Mouse (Mus musculus) liver, embryonic 11.5 days (tissue): ENCODE measurements around the gene Pigw. TPM values are rescaled to one million over a fixed set of nuclear protein-coding genes. Genes with fewer than 3 reads are reported as not detected.

Experiments
- ATAC-seq: fragments of 200-750 bp; cut with Nextera tagmentation; replicated peaks from 2 replicates; pipeline ENCODE4 v1.8.0; 2017; ENCODE audit warnings: moderate number of reproducible peaks, mild to moderate bottlenecking, moderate TSS enrichment, moderate library complexity; ENCODE audit not compliant: low FRiP score
- DNase-seq: peaks from one replicate; pipeline ENCODE4 v3.0.0-alpha.2; 2017; ENCODE audit warnings: low spot score
- H3K27ac ChIP-seq: fragments of 300-500 bp; sonication (generic); 2 replicates; pipeline ENCODE4 v1.5.1; 2014; ENCODE audit warnings: mild to moderate bottlenecking, low read depth, low read length, control low read depth
- H3K27me3 ChIP-seq: fragments of 300-500 bp; sonication (generic); replicated peaks from 2 replicates; pipeline ENCODE4 v1.6.1; 2014; ENCODE audit warnings: low read length, mixed read lengths; ENCODE audit not compliant: control insufficient read depth, insufficient read depth
- H3K36me3 ChIP-seq: fragments of 300-500 bp; sonication (generic); 2 replicates; pipeline ENCODE4 v1.6.1; 2014; ENCODE audit warnings: mild to moderate bottlenecking, low read length, moderate library complexity, mixed read lengths; ENCODE audit not compliant: control insufficient read depth, insufficient read depth
- H3K4me1 ChIP-seq: fragments of 300-500 bp; sonication (generic); replicated peaks from 2 replicates; pipeline ENCODE4 v1.6.1; 2014; ENCODE audit warnings: low read length, mixed read lengths; ENCODE audit not compliant: control insufficient read depth, insufficient read depth
- H3K4me2 ChIP-seq: fragments of 300-500 bp; sonication (generic); 2 replicates; pipeline ENCODE4 v1.6.1; 2014; ENCODE audit warnings: mild to moderate bottlenecking, control low read depth, moderate library complexity
- H3K4me3 ChIP-seq: fragments of 300-500 bp; sonication (generic); 2 replicates; pipeline ENCODE4 v1.5.1; 2014; ENCODE audit warnings: low read depth, low read length, control low read depth
- H3K9ac ChIP-seq: fragments of 300-500 bp; sonication (generic); 2 replicates; pipeline ENCODE4 v1.6.1; 2014; ENCODE audit warnings: low read depth, low read length, control low read depth
- H3K9me3 ChIP-seq: fragments of 300-500 bp; sonication (generic); 2 replicates; pipeline ENCODE4 v1.6.1; 2016; ENCODE audit warnings: low read length, inconsistent platforms, mixed read lengths; ENCODE audit not compliant: control insufficient read depth
- WGBS: fragments of 180-500 bp; shearing (Covaris S2); extraction: QIAGEN DNeasy Blood & Tissue Kit; methylation state at CpG from one replicate; pipeline ENCODE4 v1.1.7; 2014; 5-methylcytosine and 5-hydroxymethylcytosine counted together
- polyA plus RNA-seq: library from polyadenylated mRNA; unstranded; fragments of >200 nt; fragmentation: Nextera tagmentation; extraction: Ambion mirVana; gene quantifications from 2 replicates; pipeline ENCODE4 v1.2.1, GENCODE M21; 2014

Pigw gene
- polyA plus RNA-seq, 1 experiment from 2014 or later = 5.0 TPM

DNA sequence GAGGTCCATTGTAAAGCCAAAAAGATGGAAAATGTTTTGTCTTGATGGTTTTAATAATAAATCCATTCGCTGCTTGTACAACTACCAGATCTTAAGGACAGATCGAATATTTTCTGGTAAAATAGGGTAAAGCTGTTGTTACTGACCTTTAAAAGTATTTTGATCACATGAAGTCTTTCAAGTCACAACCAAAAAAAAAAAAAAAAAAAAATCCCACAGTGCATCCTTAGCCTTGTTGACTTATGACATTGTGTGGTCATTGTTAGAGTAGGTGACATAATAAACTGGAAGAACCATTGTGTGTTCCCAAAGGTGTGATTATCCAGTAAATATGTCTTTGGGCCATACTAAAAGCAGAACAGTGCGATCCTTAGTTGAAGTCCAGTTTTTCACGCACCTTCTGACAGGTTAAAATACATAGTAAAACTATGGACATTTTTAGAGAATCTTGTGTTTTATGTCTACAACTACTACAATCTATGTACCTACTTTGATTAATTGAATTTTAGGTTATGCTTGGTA is 8.5 kb downstream of the Pigw start:
- peak overlapping the region; percentile 88 for H3K4me2 ChIP-seq
- H3K36me3 ChIP-seq = no peaks in the 10 kb centered on the region
- peak overlapping the region; percentile 93 for H3K9ac ChIP-seq
- 65% methylated on average over 4 of the region's 4 CpGs for WGBS
- ATAC-seq (no peak), DNase-seq (no peak)
- no peaks in the 10 kb centered on the region for H3K9me3 ChIP-seq
- peak overlapping the region; percentile 99 for H3K27ac ChIP-seq
- H3K27me3 ChIP-seq = no peaks in the 10 kb centered on the region
- peak overlapping the region; percentile 79 for H3K4me3 ChIP-seq
- H3K4me1 ChIP-seq = peaks cover 19% of the 10 kb centered on the region

DNA sequence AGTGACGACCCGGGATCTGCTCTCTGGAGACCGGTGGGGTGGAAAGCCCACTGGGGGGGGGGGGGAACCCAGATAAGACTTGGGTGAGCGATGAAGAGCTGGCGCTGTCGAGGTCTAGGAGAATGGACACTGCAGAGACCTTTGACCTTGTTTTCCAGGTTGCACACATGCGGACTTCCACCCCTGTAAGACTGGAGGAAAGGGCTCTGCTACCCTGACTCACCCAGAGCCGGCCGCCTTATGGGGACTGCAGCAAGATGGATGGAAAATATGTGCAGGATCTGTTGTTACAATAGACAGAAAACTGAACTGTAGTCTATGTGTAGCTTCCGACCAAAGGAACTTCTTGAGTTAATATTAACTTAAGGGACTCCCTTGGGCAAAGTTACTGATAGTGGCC is 9.0 kb downstream of the Pigw start:
- DNase-seq (no peak), ATAC-seq (no peak; the same call in 1 of the 2 replicates)
- H3K27ac ChIP-seq = peak overlapping the region; percentile 99
- H3K4me2 ChIP-seq = peak overlapping the region; percentile 88
- peak overlapping the region; percentile 93 for H3K9ac ChIP-seq
- WGBS = 0% methylated on average over 10 of the region's 10 CpGs
- H3K4me3 ChIP-seq = peak overlapping the region; percentile 79
- peaks cover 21% of the 10 kb centered on the region for H3K4me1 ChIP-seq
- no peaks in the 10 kb centered on the region for H3K9me3 ChIP-seq
- H3K36me3 ChIP-seq = no peaks in the 10 kb centered on the region
- H3K27me3 ChIP-seq = no peaks in the 10 kb centered on the region

- H3K4me1 ChIP-seq = peaks cover 27% of the 10 kb centered on the region
- H3K27ac ChIP-seq = peak within 1 kb of the TSS; percentile 99
- no peaks in the 10 kb centered on the region for H3K36me3 ChIP-seq
- ATAC-seq (peak; percentile 79), DNase-seq (peak; percentile 95)
- peak within 1 kb of the TSS; percentile 88 for H3K4me2 ChIP-seq
- 0% methylated on average over 55 of the region's 62 CpGs for WGBS
- no peaks in the 10 kb centered on the region for H3K9me3 ChIP-seq
- H3K4me3 ChIP-seq = peak within 1 kb of the TSS; percentile 79
- H3K27me3 ChIP-seq = no peaks in the 10 kb centered on the region
- H3K9ac ChIP-seq = peak within 1 kb of the TSS; percentile 98
Observed at GRCm38 (mm10) chr11:84870337-84871043, 9.6 kb downstream of the Pigw start, which contains the start of gene Ggnbp2. Gene Ggnbp2, minus strand, starts transcription at chr11:84870817.

DNA sequence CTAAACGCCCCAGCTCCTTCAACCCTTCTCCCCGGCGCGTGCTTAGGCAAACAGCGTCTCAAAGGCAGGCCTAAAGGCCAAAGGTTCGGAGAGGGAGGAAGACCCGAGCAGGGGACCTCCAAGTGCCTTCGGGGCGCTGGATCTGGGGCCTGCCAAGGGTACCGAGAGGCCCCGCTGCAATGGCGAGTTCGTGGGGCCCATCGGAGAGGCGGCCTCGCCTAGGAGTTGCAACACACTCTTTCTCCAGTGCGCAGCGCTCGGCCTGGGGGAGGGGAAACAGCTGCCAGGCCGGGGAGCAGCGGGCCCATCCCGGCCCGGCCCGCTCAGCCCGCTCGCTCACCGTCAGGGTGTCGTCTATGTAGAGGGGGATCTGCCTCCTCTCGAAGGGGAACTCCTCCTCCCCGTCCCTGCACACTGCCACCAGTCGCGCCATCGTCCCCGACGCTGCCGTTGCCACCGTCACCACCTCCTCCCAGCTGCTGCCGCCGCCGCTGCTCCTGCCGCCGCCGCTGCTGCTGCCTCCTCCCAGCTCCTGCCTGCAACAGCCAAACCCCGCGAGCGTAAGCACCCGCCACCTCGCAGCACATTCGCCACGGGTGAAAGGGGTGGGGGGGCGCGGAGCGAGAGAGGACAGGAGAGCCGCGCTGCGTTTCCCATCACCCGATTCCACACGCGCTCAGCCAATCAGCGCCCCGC is 10.4 kb downstream of the Pigw start:
- DNase-seq (peak; percentile 94), ATAC-seq (peak; percentile 70)
- H3K4me3 ChIP-seq = peak overlapping the region; percentile 79
- no peaks in the 10 kb centered on the region for H3K36me3 ChIP-seq
- H3K27me3 ChIP-seq = no peaks in the 10 kb centered on the region
- H3K9me3 ChIP-seq = no peaks in the 10 kb centered on the region
- H3K27ac ChIP-seq = peak overlapping the region; percentile 99
- H3K4me1 ChIP-seq = peaks cover 31% of the 10 kb centered on the region
- WGBS = 1% methylated on average over 61 of the region's 61 CpGs
- H3K4me2 ChIP-seq = peak overlapping the region; percentile 72
- peak overlapping the region; percentile 98 for H3K9ac ChIP-seq

DNA sequence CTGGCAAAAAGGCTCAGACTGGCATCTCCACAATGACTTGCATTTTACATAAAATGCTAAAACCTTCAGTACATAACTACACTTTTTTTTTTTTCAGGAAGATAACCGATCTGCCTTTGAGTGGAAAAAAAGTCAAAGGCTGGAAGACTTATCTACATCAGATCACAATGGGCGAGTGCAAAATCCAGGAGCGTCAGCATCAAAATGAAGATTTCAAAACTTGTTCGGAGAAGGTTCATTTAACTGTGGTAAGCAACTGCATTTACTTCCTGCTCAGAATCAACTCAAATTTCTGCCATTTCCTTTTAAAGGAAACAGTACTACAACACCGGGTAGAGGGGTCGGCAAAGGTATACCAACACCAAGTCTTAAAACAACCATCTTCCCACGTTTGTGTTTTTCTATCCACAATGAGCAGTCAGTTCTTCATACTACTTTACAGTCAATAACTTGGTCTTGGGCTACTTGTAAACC is 11.3 kb downstream of the Pigw start:
- H3K36me3 ChIP-seq = no peaks in the 10 kb centered on the region
- peaks cover 28% of the 10 kb centered on the region for H3K4me1 ChIP-seq

DNA sequence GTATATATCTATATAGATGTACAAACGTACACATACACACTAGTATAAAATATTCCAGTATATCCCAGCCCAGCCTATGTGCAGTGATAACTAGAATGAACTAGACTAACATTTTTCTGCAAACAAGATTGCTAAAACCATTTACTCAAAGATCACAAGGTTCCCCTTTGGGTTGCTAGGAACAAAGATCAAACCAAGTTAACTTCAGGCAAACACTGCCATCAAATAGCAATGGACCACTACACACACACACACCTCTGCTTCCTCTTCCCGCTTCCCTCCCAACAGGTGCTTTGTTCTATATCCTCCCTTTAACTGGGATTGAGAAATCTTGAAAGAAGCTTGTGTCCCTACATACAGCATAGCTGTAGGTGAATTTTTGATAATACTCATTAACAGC is 12.5 kb downstream of the Pigw start:
- no peaks in the 10 kb centered on the region for H3K9me3 ChIP-seq
- peak overlapping the region; percentile 25 for H3K4me3 ChIP-seq
- no peak overlapping the region for H3K27ac ChIP-seq
- 85% methylated on average over 2 of the region's 2 CpGs for WGBS
- DNase-seq (no peak), ATAC-seq (no peak)
- peaks cover 29% of the 10 kb centered on the region for H3K4me1 ChIP-seq
- 0 out of 2 replicates have a peak overlapping the region, but pooled peaks have one; percentile 7 for H3K9ac ChIP-seq
- H3K4me2 ChIP-seq = peak overlapping the region; percentile 57
- no peaks in the 10 kb centered on the region for H3K27me3 ChIP-seq
- no peaks in the 10 kb centered on the region for H3K36me3 ChIP-seq

More for the DNA sequence above, 11.3 kb downstream of the Pigw start:
- DNase-seq (no peak), ATAC-seq (no peak)
- Histone ChIP-seq H3K4me2 (peak overlapping the region; percentile 72), H3K27ac (peak overlapping the region; percentile 99), H3K9ac (peak overlapping the region; percentile 98), H3K4me3 (peak overlapping the region; percentile 79), H3K9me3 (no peaks in the 10 kb centered on the region), H3K27me3 (no peaks in the 10 kb centered on the region)
- 9% methylated on average over 7 of the region's 7 CpGs for WGBS

DNA sequence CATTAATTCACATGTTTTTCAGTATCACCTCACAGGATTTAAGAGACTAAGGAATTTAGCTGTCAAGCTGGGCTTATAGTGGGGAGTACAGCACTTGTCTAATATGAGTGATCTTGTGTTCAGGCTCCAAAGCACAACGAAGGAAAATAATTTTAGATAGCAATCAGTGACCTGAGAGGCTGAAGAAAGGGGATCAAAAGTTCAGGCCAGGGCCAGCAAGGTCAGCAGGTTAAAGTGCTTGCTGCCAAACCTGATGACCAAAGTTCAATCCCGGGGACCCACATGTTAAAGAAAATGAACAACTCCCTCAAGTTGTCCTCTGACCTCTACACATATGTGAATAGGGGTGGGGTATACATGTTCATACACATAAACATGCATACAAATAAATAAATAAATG is 14.8 kb downstream of the Pigw start:
- ATAC-seq (no peak), DNase-seq (no peak)
- H3K27me3 ChIP-seq = no peaks in the 10 kb centered on the region
- WGBS = 55% methylated on average over 2 of the region's 2 CpGs
- peaks cover 6% of the 10 kb centered on the region; the same call in 1 of the 2 replicates for H3K36me3 ChIP-seq
- no peak overlapping the region for H3K4me3 ChIP-seq
- peak overlapping the region; percentile 23; the same call in 1 of the 2 replicates for H3K4me2 ChIP-seq
- no peak overlapping the region for H3K9ac ChIP-seq
- H3K27ac ChIP-seq = no peak overlapping the region
- H3K4me1 ChIP-seq = peaks cover 27% of the 10 kb centered on the region
- no peaks in the 10 kb centered on the region for H3K9me3 ChIP-seq

- Histone ChIP-seq H3K36me3 (peaks cover 24% of the 10 kb centered on the region; the same call in 1 of the 2 replicates), H3K4me1 (no peaks in the 10 kb centered on the region), H3K9me3 (no peaks in the 10 kb centered on the region), H3K27me3 (no peaks in the 10 kb centered on the region), H3K9ac (no peak overlapping the region), H3K27ac (no peak overlapping the region), H3K4me3 (no peak overlapping the region), H3K4me2 (no peak overlapping the region)
- WGBS = 95% methylated on average over 6 of the region's 6 CpGs
- DNase-seq (no peak), ATAC-seq (no peak)
Observed at GRCm38 (mm10) chr11:84855285-84855684, 24.8 kb downstream of the Pigw start.
